Mouse (Mus musculus) MEL (cell line): ENCODE measurements around the gene Cenpm. TPM values are rescaled to one million over a fixed set of nuclear protein-coding genes. Genes with fewer than 3 reads are reported as not detected.

Experiments
- DNase-seq: peaks from one replicate; pipeline ENCODE4 v3.0.0; 2011; ENCODE audit warnings: low read depth, low spot score
- H3K27ac ChIP-seq: 2 replicates; pipeline ENCODE4 v1.5.1; 2012; ENCODE audit warnings: low read depth, mild to moderate bottlenecking, control low read depth, low read length, moderate library complexity; ENCODE audit not compliant: control insufficient read depth
- H3K27me3 ChIP-seq, 2 experiments: fragments of 150-350 bp in 1 of 2; sonication (generic) in 1 of 2; 2 replicates each; pipeline ENCODE4 v1.6.1; 2012; ENCODE audit warnings: low read length in 2 of 2, mild to moderate bottlenecking in 2 of 2, improper control_type of control experiment in 1 of 2, moderate library complexity in 1 of 2; ENCODE audit not compliant: insufficient read depth in 2 of 2, control insufficient read depth in 1 of 2
- H3K36me3 ChIP-seq, 2 experiments: 2 replicates each; pipeline ENCODE4 v1.6.1; 2012 to 2014; ENCODE audit warnings: low read length in 2 of 2, improper control_type of control experiment in 1 of 2, inconsistent platforms in 1 of 2, mild to moderate bottlenecking in 1 of 2; ENCODE audit not compliant: insufficient read depth in 2 of 2, control insufficient read depth in 1 of 2
- H3K4me1 ChIP-seq, 2 experiments: fragments of 150-350 bp in 1 of 2; sonication (generic) in 1 of 2; 2 replicates each; pipeline ENCODE4 v1.6.1; 2012; ENCODE audit warnings: low read length in 2 of 2, improper control_type of control experiment in 1 of 2, mild to moderate bottlenecking in 1 of 2; ENCODE audit not compliant: insufficient read depth in 2 of 2, control insufficient read depth in 1 of 2
- H3K4me3 ChIP-seq, 2 experiments: fragments of 150-350 bp in 1 of 2; sonication (generic) in 1 of 2; 2 replicates each; pipeline ENCODE4 v1.5.1; 2012; ENCODE audit warnings: low read depth in 2 of 2, low read length in 2 of 2, mild to moderate bottlenecking in 2 of 2, moderate library complexity in 2 of 2, control low read depth in 1 of 2, improper control_type of control experiment in 1 of 2; ENCODE audit not compliant: control insufficient read depth in 1 of 2, insufficient read depth in 1 of 2
- H3K79me2 ChIP-seq: 2 replicates; pipeline ENCODE4 v1.6.1; 2012; ENCODE audit warnings: mild to moderate bottlenecking, low read length, moderate library complexity; ENCODE audit not compliant: control insufficient read depth, poor library complexity, insufficient read depth
- H3K9ac ChIP-seq: 2 replicates; pipeline ENCODE4 v1.6.1; 2012; ENCODE audit warnings: low read depth, mild to moderate bottlenecking, control low read depth, low read length, moderate library complexity; ENCODE audit not compliant: control insufficient read depth, poor library complexity, severe bottlenecking
- H3K9me3 ChIP-seq: fragments of 150-350 bp; sonication (generic); replicated peaks from 2 replicates; pipeline ENCODE4 v1.6.1; 2012; ENCODE audit warnings: mild to moderate bottlenecking, low read length, improper control_type of control experiment, moderate library complexity; ENCODE audit not compliant: insufficient read depth
- CHD2 ChIP-seq: IDR thresholded peaks from 2 replicates; pipeline ENCODE4 v1.6.1; 2011; ENCODE audit warnings: low read length, improper control_type of control experiment
- CTCF ChIP-seq, 3 experiments: IDR thresholded peaks in 2 of 3; conservative IDR thresholded peaks in 1 of 3; 2 replicates each; pipeline ENCODE4 v1.5.1; 2011 to 2012; ENCODE audit warnings: low read length in 3 of 3, low read depth in 2 of 3, mild to moderate bottlenecking in 2 of 3, improper control_type of control experiment in 1 of 3, inconsistent platforms in 1 of 3, mixed read lengths in 1 of 3, moderate library complexity in 1 of 3; ENCODE audit not compliant: control insufficient read depth in 1 of 3, insufficient read depth in 1 of 3, poor library complexity in 1 of 3, severe bottlenecking in 1 of 3
- E2F4 ChIP-seq: IDR thresholded peaks from 2 replicates; pipeline ENCODE4 v1.6.1; 2011; ENCODE audit warnings: low read depth, low read length, improper control_type of control experiment, borderline replicate concordance
- ELF1 ChIP-seq: IDR thresholded peaks from 2 replicates; pipeline ENCODE4 v1.6.1; 2014; ENCODE audit warnings: low read depth, mild to moderate bottlenecking, inconsistent platforms, low read length, improper control_type of control experiment, moderate library complexity
- EP300 ChIP-seq, 2 experiments: IDR thresholded peaks; 2 replicates each; pipeline ENCODE4 v1.6.1; 2011; ENCODE audit warnings: improper control_type of control experiment in 2 of 2, low read length in 2 of 2, low read depth in 1 of 2, mild to moderate bottlenecking in 1 of 2
- GATA1 ChIP-seq: IDR thresholded peaks from 2 replicates; pipeline ENCODE4 v1.6.1; 2011; ENCODE audit warnings: low read depth, low read length, improper control_type of control experiment
- HCFC1 ChIP-seq: IDR thresholded peaks from 2 replicates; pipeline ENCODE4 v1.6.1; 2012; ENCODE audit warnings: low read depth, mild to moderate bottlenecking, inconsistent platforms, low read length, improper control_type of control experiment, moderate library complexity
- KAT2A ChIP-seq: conservative IDR thresholded peaks from 2 replicates; pipeline ENCODE4 v1.6.1; 2012; ENCODE audit warnings: low read depth, low read length, improper control_type of control experiment, inconsistent platforms
- MEF2A ChIP-seq: IDR thresholded peaks from 2 replicates; pipeline ENCODE4 v1.6.1; 2014; ENCODE audit warnings: low read depth, mild to moderate bottlenecking, inconsistent platforms, low read length, improper control_type of control experiment; ENCODE audit not compliant: poor library complexity, insufficient replicate concordance, severe bottlenecking; ENCODE audit errors: extremely low read depth
- NRF1 ChIP-seq: IDR thresholded peaks from 2 replicates; pipeline ENCODE4 v1.6.1; 2014; ENCODE audit warnings: low read depth, mild to moderate bottlenecking, inconsistent platforms, low read length, improper control_type of control experiment, moderate library complexity; ENCODE audit not compliant: poor library complexity, insufficient read depth, severe bottlenecking
- POLR2AphosphoS2 ChIP-seq: IDR thresholded peaks from 2 replicates; pipeline ENCODE4 v1.6.1; 2011; ENCODE audit warnings: low read length, improper control_type of control experiment
- POLR2AphosphoS5 ChIP-seq: IDR thresholded peaks from 2 replicates; pipeline ENCODE4 v1.6.1; 2012; ENCODE audit warnings: low read depth, borderline replicate concordance, mild to moderate bottlenecking, inconsistent platforms, low read length, moderate library complexity, mixed read lengths
- RCOR1 ChIP-seq: IDR thresholded peaks from 2 replicates; pipeline ENCODE4 v1.6.1; 2012; ENCODE audit warnings: low read depth, mild to moderate bottlenecking, inconsistent platforms, low read length, improper control_type of control experiment
- SIN3A ChIP-seq: IDR thresholded peaks from 2 replicates; pipeline ENCODE4 v1.6.1; 2012; ENCODE audit warnings: low read length, improper control_type of control experiment, inconsistent platforms
- TCF12 ChIP-seq: IDR thresholded peaks from 2 replicates; pipeline ENCODE4 v1.6.1; 2014; ENCODE audit warnings: low read depth, mild to moderate bottlenecking, inconsistent platforms, low read length, improper control_type of control experiment, moderate library complexity
- USF1 ChIP-seq: IDR thresholded peaks from 2 replicates; pipeline ENCODE4 v1.6.1; 2014; ENCODE audit warnings: low read depth, mild to moderate bottlenecking, inconsistent platforms, low read length, improper control_type of control experiment, moderate library complexity
- USF2 ChIP-seq, 2 experiments: IDR thresholded peaks; 2 replicates each; pipeline ENCODE4 v1.6.1; 2011 to 2012; ENCODE audit warnings: improper control_type of control experiment in 2 of 2, low read length in 2 of 2, borderline replicate concordance in 1 of 2, inconsistent platforms in 1 of 2, low read depth in 1 of 2, mild to moderate bottlenecking in 1 of 2; ENCODE audit not compliant: insufficient read depth in 1 of 2
- ZNF384 ChIP-seq: IDR thresholded peaks from 2 replicates; pipeline ENCODE4 v1.6.1; 2012; ENCODE audit warnings: low read depth, mild to moderate bottlenecking, inconsistent platforms, low read length, improper control_type of control experiment
- polyA plus RNA-seq, 2 experiments: library from polyadenylated mRNA; stranded (reverse) in 1 of 2; unstranded in 1 of 2; fragments of >175 nt in 1 of 2; fragments of >200 nt in 1 of 2; gene quantifications; 2 replicates each; pipeline versions ENCODE4 v1.2.1 to v1.2.4; 2012; ENCODE audit warnings: low replicate concordance in 2 of 2, low read depth in 1 of 2; ENCODE audit not compliant: insufficient read length in 2 of 2, insufficient read depth in 1 of 2, missing spikeins in 1 of 2
- total RNA-seq: library from RNA; depleted of rRNA; stranded (reverse); fragments of 300-350 nt; gene quantifications from 2 replicates; pipeline ENCODE4 v1.2.3, GENCODE M21; 2012

Gene Cenpm
- total and polyA plus RNA-seq, 3 experiments, result 23.7 to 56.3 TPM; not detected in 1

- Histone ChIP-seq H3K36me3 (0 out of 4 replicates have a peak, but pooled peaks cover 0 to 2% of the 10 kb centered on the region in 2 experiments), H3K27ac (no peak overlapping the region), H3K9ac (no peak overlapping the region), H3K4me1 (no peaks in the 10 kb centered on the region; a peak in 1 of 4 replicates), H3K27me3 (no peaks in the 10 kb centered on the region), H3K9me3 (no peaks in the 10 kb centered on the region), H3K79me2 (no peaks in the 10 kb centered on the region), H3K4me3 (no peak overlapping the region)
- TF ChIP-seq KAT2A, result no peak
- TF ChIP-seq SIN3A, result no peak
- TF ChIP-seq POLR2AphosphoS5, result no peak
- TF ChIP-seq HCFC1, result no peak
- TF ChIP-seq USF2 (IDR thresholded peaks at IDR 0.05; ENCODE audit: borderline replicate concordance in 1 of 2, insufficient read depth in 1 of 2, low read depth in 1 of 2, low read length in 2 of 2), result no peak
- no peak for TF ChIP-seq E2F4
- TF ChIP-seq NRF1, result no peak
- TF ChIP-seq TCF12, result no peak
- TF ChIP-seq POLR2AphosphoS2, result no peak
- TF ChIP-seq CTCF (IDR thresholded peaks at IDR 0.05 in 2 of 3, conservative IDR thresholded peaks at IDR 0.05 in 1 of 3; ENCODE audit: control insufficient read depth in 1 of 3, insufficient read depth in 1 of 3, low read depth in 2 of 3, low read length in 3 of 3, poor library complexity in 1 of 3, severe bottlenecking in 1 of 3), result no peak
- TF ChIP-seq USF1, result no peak
- no peak for TF ChIP-seq MEF2A
- no peak for TF ChIP-seq GATA1
- TF ChIP-seq RCOR1, result no peak
- TF ChIP-seq ZNF384, result no peak
- no peak for TF ChIP-seq CHD2
- no peak for TF ChIP-seq EP300 (IDR thresholded peaks at IDR 0.05; ENCODE audit: low read depth in 1 of 2, low read length in 2 of 2)
- DNase-seq, result no peak
Measured at GRCm38 (mm10) chr15:82216142-82216827, 28.3 kb downstream of the Cenpm start.

- H3K79me2 ChIP-seq, result no peaks in the 10 kb centered on the region
- no peak for DNase-seq
- H3K27me3 ChIP-seq, result no peaks in the 10 kb centered on the region
- H3K27ac ChIP-seq, result no peak overlapping the region
- no peak overlapping the region for H3K4me3 ChIP-seq
- 0 out of 4 replicates have a peak, but pooled peaks cover 0 to 2% of the 10 kb centered on the region in 2 experiments for H3K36me3 ChIP-seq
- no peak for TF ChIP-seq ELF1
- TF ChIP-seq NRF1, result no peak
- no peaks in the 10 kb centered on the region for H3K9me3 ChIP-seq
- H3K9ac ChIP-seq, result no peak overlapping the region
- no peaks in the 10 kb centered on the region; a peak in 1 of 4 replicates for H3K4me1 ChIP-seq
Measured at GRCm38 (mm10) chr15:82215332-82216046, 29.1 kb downstream of the Cenpm start.
